Mouse (Mus musculus) heart, embryonic 14.5 days (tissue): Measurements from ENCODE around the gene Mindy1. TPM values are rescaled to one million over a fixed set of nuclear protein-coding genes. Genes with fewer than 3 reads are reported as not detected.

Experiments used
- ATAC-seq: fragments of 200-750 bp; cut with Nextera tagmentation; 2 replicates; pipeline ENCODE4 v1.8.0; 2017; ENCODE audit warnings: low read depth, moderate TSS enrichment; ENCODE audit not compliant: insufficient number of reproducible peaks, insufficient read depth, low FRiP score
- H3K27ac ChIP-seq, 2 experiments: fragments of 200-500 bp in 1 of 2; fragments of 300-500 bp in 1 of 2; sonication (generic) in 1 of 2; replicated peaks in 1 of 2; 2 replicates each; pipeline ENCODE4 v1.5.1; 2012 to 2014; ENCODE audit warnings: low read depth in 2 of 2, low read length in 2 of 2, control low read depth in 1 of 2, mild to moderate bottlenecking in 1 of 2, mixed read lengths in 1 of 2; ENCODE audit not compliant: control insufficient read depth in 1 of 2, insufficient read depth in 1 of 2
- H3K27me3 ChIP-seq: fragments of 300-500 bp; sonication (generic); 2 replicates; pipeline ENCODE4 v1.6.1; 2014; ENCODE audit warnings: mild to moderate bottlenecking, low read length, control low read depth; ENCODE audit not compliant: control insufficient read depth, insufficient read depth
- H3K36me3 ChIP-seq: fragments of 300-500 bp; sonication (generic); 2 replicates; pipeline ENCODE4 v1.6.1; 2014; ENCODE audit warnings: mild to moderate bottlenecking, control low read depth, low read length, mixed read lengths; ENCODE audit not compliant: control insufficient read depth, insufficient read depth
- H3K4me1 ChIP-seq, 2 experiments: fragments of 200-500 bp in 1 of 2; fragments of 300-500 bp in 1 of 2; sonication (generic) in 1 of 2; 2 replicates each; pipeline ENCODE4 v1.6.1; 2012 to 2014; ENCODE audit warnings: low read length in 2 of 2, control low read depth in 1 of 2, mixed read lengths in 1 of 2; ENCODE audit not compliant: control insufficient read depth in 2 of 2, insufficient read depth in 2 of 2
- H3K4me2 ChIP-seq: fragments of 300-500 bp; sonication (generic); 2 replicates; pipeline ENCODE4 v1.6.1; 2014; ENCODE audit warnings: mild to moderate bottlenecking, low read length
- H3K4me3 ChIP-seq, 2 experiments: fragments of 200-500 bp in 1 of 2; fragments of 300-500 bp in 1 of 2; sonication (generic) in 1 of 2; 2 replicates each; pipeline ENCODE4 v1.5.1; 2012 to 2014; ENCODE audit warnings: low read length in 2 of 2, mild to moderate bottlenecking in 2 of 2, control low read depth in 1 of 2, low read depth in 1 of 2, moderate library complexity in 1 of 2; ENCODE audit not compliant: control insufficient read depth in 1 of 2, insufficient read depth in 1 of 2
- H3K9ac ChIP-seq: fragments of 300-500 bp; sonication (generic); 2 replicates; pipeline ENCODE4 v1.6.1; 2014; ENCODE audit warnings: mild to moderate bottlenecking, low read length
- H3K9me3 ChIP-seq: fragments of 300-500 bp; sonication (generic); 2 replicates; pipeline ENCODE4 v1.6.1; 2016; ENCODE audit warnings: low read length, control low read depth; ENCODE audit not compliant: control insufficient read depth
- WGBS: fragments of 180-500 bp; shearing (Covaris S2); extraction: QIAGEN DNeasy Blood & Tissue Kit; methylation state at CpG from one replicate; pipeline ENCODE4 v1.1.7; 2014; 5-methylcytosine and 5-hydroxymethylcytosine counted together
- polyA plus RNA-seq: library from polyadenylated mRNA; unstranded; fragments of >200 nt; fragmentation: Nextera tagmentation; extraction: Ambion mirVana; gene quantifications from 2 replicates; pipeline ENCODE4 v1.2.1, GENCODE M21; 2014

Gene Mindy1
- polyA plus RNA-seq, 1 experiment from 2014 or later = 28.8 TPM

GRCm38 (mm10) chr3:95286011-95286410 is 4.9 kb downstream of the Mindy1 start:
- H3K9me3 ChIP-seq = no peaks in the 10 kb centered on the region
- no peak overlapping the region for H3K27ac ChIP-seq
- 62% methylated on average over 5 of the region's 5 CpGs for WGBS
- no peaks in the 10 kb centered on the region for H3K27me3 ChIP-seq
- no peak overlapping the region for H3K4me2 ChIP-seq
- H3K36me3 ChIP-seq = peaks cover 35% of the 10 kb centered on the region
- no peak overlapping the region for H3K9ac ChIP-seq
- no peak overlapping the region for H3K4me3 ChIP-seq
- H3K4me1 ChIP-seq = peaks cover 3 to 12% of the 10 kb centered on the region in 2 experiments
- ATAC-seq = no peak

- 71% methylated on average over 7 of the region's 7 CpGs for WGBS
- H3K4me2 ChIP-seq = no peak overlapping the region
- no peak for ATAC-seq
Observed at GRCm38 (mm10) chr3:95286510-95286909, 5.4 kb downstream of the Mindy1 start.

GRCm38 (mm10) chr3:95287541-95287940 is 6.4 kb downstream of the Mindy1 start:
- 70% methylated on average over 3 of the region's 3 CpGs for WGBS
- Histone ChIP-seq H3K4me1 (peaks cover 3 to 12% of the 10 kb centered on the region in 2 experiments), H3K27me3 (no peaks in the 10 kb centered on the region), H3K4me2 (no peak overlapping the region), H3K9ac (no peak overlapping the region), H3K9me3 (no peaks in the 10 kb centered on the region), H3K36me3 (peaks cover 48% of the 10 kb centered on the region), H3K4me3 (no peak overlapping the region), H3K27ac (no peak overlapping the region)
- no peak for ATAC-seq

More at GRCm38 (mm10) chr3:95286510-95286909, 5.4 kb downstream of the Mindy1 start:
- Histone ChIP-seq H3K9me3 (no peaks in the 10 kb centered on the region), H3K27ac (no peak overlapping the region), H3K36me3 (peaks cover 38% of the 10 kb centered on the region), H3K4me3 (no peak overlapping the region), H3K4me1 (peaks cover 3 to 12% of the 10 kb centered on the region in 2 experiments), H3K9ac (no peak overlapping the region), H3K27me3 (no peaks in the 10 kb centered on the region)

- Histone ChIP-seq H3K27me3 (no peaks in the 10 kb centered on the region), H3K4me2 (no peak overlapping the region), H3K4me3 (no peak overlapping the region), H3K4me1 (peaks cover 0 to 3% of the 10 kb centered on the region in 2 experiments; a peak in 1 of 4 replicates), H3K36me3 (peaks cover 67% of the 10 kb centered on the region), H3K27ac (no peak overlapping the region), H3K9ac (no peak overlapping the region), H3K9me3 (no peaks in the 10 kb centered on the region)
- WGBS = 86% methylated on average over 4 of the region's 4 CpGs
- ATAC-seq = no peak
Observed at GRCm38 (mm10) chr3:95289419-95289818, 8.3 kb downstream of the Mindy1 start.

- 74% methylated on average over 6 of the region's 6 CpGs for WGBS
- Histone ChIP-seq H3K4me2 (no peak overlapping the region), H3K36me3 (peaks cover 74% of the 10 kb centered on the region)
Observed at GRCm38 (mm10) chr3:95290156-95290555, 9.0 kb downstream of the Mindy1 start.

GRCm38 (mm10) chr3:95291041-95291440 is 9.9 kb downstream of the Mindy1 start:
- Histone ChIP-seq H3K4me2 (no peak overlapping the region), H3K27me3 (no peaks in the 10 kb centered on the region), H3K4me3 (no peak overlapping the region), H3K9me3 (no peaks in the 10 kb centered on the region), H3K4me1 (peaks cover 3% of the 10 kb centered on the region in 2 experiments; a peak in 1 of 4 replicates), H3K9ac (no peak overlapping the region), H3K36me3 (peaks cover 80% of the 10 kb centered on the region), H3K27ac (no peak overlapping the region)
- ATAC-seq = no peak
- 80% methylated on average over 4 of the region's 4 CpGs for WGBS

More at GRCm38 (mm10) chr3:95290156-95290555, 9.0 kb downstream of the Mindy1 start:
- Histone ChIP-seq H3K27ac (no peak overlapping the region), H3K9me3 (no peaks in the 10 kb centered on the region), H3K4me1 (no peaks in the 10 kb centered on the region), H3K9ac (no peak overlapping the region), H3K4me3 (no peak overlapping the region), H3K27me3 (no peaks in the 10 kb centered on the region)
- no peak for ATAC-seq

- H3K36me3 ChIP-seq = peaks cover 71% of the 10 kb centered on the region
Observed at GRCm38 (mm10) chr3:95292899-95293298, 11.8 kb downstream of the Mindy1 start.

GRCm38 (mm10) chr3:95293537-95293936 is 12.4 kb downstream of the Mindy1 start:
- H3K27ac ChIP-seq = no peak overlapping the region
- no peak overlapping the region for H3K9ac ChIP-seq
- H3K36me3 ChIP-seq = peaks cover 64% of the 10 kb centered on the region
- H3K9me3 ChIP-seq = no peaks in the 10 kb centered on the region
- H3K4me1 ChIP-seq = peaks cover 3 to 8% of the 10 kb centered on the region in 2 experiments; a peak in 2 of 4 replicates
- no peaks in the 10 kb centered on the region for H3K27me3 ChIP-seq
- 76% methylated on average over 11 of the region's 11 CpGs for WGBS
- H3K4me3 ChIP-seq = no peak overlapping the region
- H3K4me2 ChIP-seq = no peak overlapping the region
- ATAC-seq = no peak

More at GRCm38 (mm10) chr3:95292899-95293298, 11.8 kb downstream of the Mindy1 start:
- H3K27me3 ChIP-seq = no peaks in the 10 kb centered on the region
- H3K4me1 ChIP-seq = peaks cover 3 to 8% of the 10 kb centered on the region in 2 experiments; a peak in 2 of 4 replicates
- no peaks in the 10 kb centered on the region for H3K9me3 ChIP-seq
- H3K4me2 ChIP-seq = no peak overlapping the region
- no peak for ATAC-seq
- 82% methylated on average over 2 of the region's 2 CpGs for WGBS
- H3K9ac ChIP-seq = no peak overlapping the region
- no peak overlapping the region for H3K27ac ChIP-seq
- H3K4me3 ChIP-seq = no peak overlapping the region
